Mouse (Mus musculus): Measurements from ENCODE around the gene Fam53b. TPM values are rescaled to one million over a fixed set of nuclear protein-coding genes. Genes with fewer than 3 reads are reported as not detected.

Gene Fam53b
- polyA plus RNA-seq, 1 experiment from 2014 or later: 36.0 TPM

- Histone ChIP-seq H3K27ac (ENCODE audit: low read length) (no peak overlapping the region), H3K4me3 (ENCODE audit: low read length) (no peak overlapping the region), H3K4me2 (ENCODE audit: low read depth, low read length) (no peak overlapping the region), H3K9me3 (ENCODE audit: control insufficient read depth, low read length) (no peaks in the 10 kb centered on the region), H3K9ac (ENCODE audit: low read length) (no peak overlapping the region), H3K4me1 (replicated peaks; ENCODE audit: control insufficient read depth, insufficient read depth, low read length) (peaks cover 9% of the 10 kb centered on the region), H3K27me3 (ENCODE audit: control insufficient read depth, insufficient read depth, low read depth, low read length) (no peaks in the 10 kb centered on the region), H3K36me3 (ENCODE audit: control insufficient read depth, insufficient read depth, low read length) (no peaks in the 10 kb centered on the region)
- WGBS: 79% methylated on average over 9 of the region's 9 CpGs
- no peak for ATAC-seq (ENCODE audit: low read depth)
Measured at GRCm38 (mm10) chr7:132703515-132704309, 110.0 kb downstream of the Fam53b start.

- Histone ChIP-seq H3K9me3 (ENCODE audit: control insufficient read depth, low read length) (no peaks in the 10 kb centered on the region), H3K4me1 (replicated peaks; ENCODE audit: control insufficient read depth, insufficient read depth, low read length) (peaks cover 9% of the 10 kb centered on the region), H3K27me3 (ENCODE audit: control insufficient read depth, insufficient read depth, low read depth, low read length) (no peaks in the 10 kb centered on the region), H3K4me3 (ENCODE audit: low read length) (no peak overlapping the region), H3K27ac (ENCODE audit: low read length) (no peak overlapping the region), H3K36me3 (ENCODE audit: control insufficient read depth, insufficient read depth, low read length) (no peaks in the 10 kb centered on the region), H3K9ac (ENCODE audit: low read length) (no peak overlapping the region), H3K4me2 (ENCODE audit: low read depth, low read length) (no peak overlapping the region)
- WGBS: 65% methylated on average over 5 of the region's 5 CpGs
- ATAC-seq (ENCODE audit: low read depth): no peak
Measured at GRCm38 (mm10) chr7:132702492-132703070, 111.1 kb downstream of the Fam53b start.

- ATAC-seq (ENCODE audit: low read depth): no peak
Measured at GRCm38 (mm10) chr7:132702024-132702423, 111.7 kb downstream of the Fam53b start.

GRCm38 (mm10) chr7:132701412-132701811 lies 112.3 kb downstream of the Fam53b start:
- WGBS: 55% methylated on average over 3 of the region's 3 CpGs
- peak; percentile 65 for ATAC-seq (ENCODE audit: low read depth)
- no peaks in the 10 kb centered on the region for H3K9me3 ChIP-seq (ENCODE audit: control insufficient read depth, low read length)
- H3K9ac ChIP-seq (ENCODE audit: low read length): no peak overlapping the region
- H3K4me2 ChIP-seq (ENCODE audit: low read depth, low read length): no peak overlapping the region
- H3K27ac ChIP-seq (ENCODE audit: low read length): 0 out of 2 replicates have a peak overlapping the region, but pooled peaks have one; percentile 22
- H3K36me3 ChIP-seq (ENCODE audit: control insufficient read depth, insufficient read depth, low read length): no peaks in the 10 kb centered on the region
- no peak overlapping the region for H3K4me3 ChIP-seq (ENCODE audit: low read length)
- H3K4me1 ChIP-seq (replicated peaks; ENCODE audit: control insufficient read depth, insufficient read depth, low read length): peaks cover 9% of the 10 kb centered on the region
- H3K27me3 ChIP-seq (ENCODE audit: control insufficient read depth, insufficient read depth, low read depth, low read length): no peaks in the 10 kb centered on the region

More at GRCm38 (mm10) chr7:132702024-132702423, 111.7 kb downstream of the Fam53b start:
- H3K4me3 ChIP-seq (ENCODE audit: low read length): no peak overlapping the region
- no peaks in the 10 kb centered on the region for H3K27me3 ChIP-seq (ENCODE audit: control insufficient read depth, insufficient read depth, low read depth, low read length)
- H3K27ac ChIP-seq (ENCODE audit: low read length): no peak overlapping the region
- H3K36me3 ChIP-seq (ENCODE audit: control insufficient read depth, insufficient read depth, low read length): no peaks in the 10 kb centered on the region
- no peak overlapping the region for H3K4me2 ChIP-seq (ENCODE audit: low read depth, low read length)
- 88% methylated on average over 3 of the region's 3 CpGs for WGBS
- H3K9ac ChIP-seq (ENCODE audit: low read length): no peak overlapping the region
- no peaks in the 10 kb centered on the region for H3K9me3 ChIP-seq (ENCODE audit: control insufficient read depth, low read length)
- H3K4me1 ChIP-seq (replicated peaks; ENCODE audit: control insufficient read depth, insufficient read depth, low read length): peaks cover 9% of the 10 kb centered on the region

- Histone ChIP-seq H3K27ac (ENCODE audit: low read length) (no peak overlapping the region), H3K27me3 (ENCODE audit: control insufficient read depth, insufficient read depth, low read depth, low read length) (no peaks in the 10 kb centered on the region), H3K4me3 (ENCODE audit: low read length) (no peak overlapping the region), H3K9ac (ENCODE audit: low read length) (0 out of 2 replicates have a peak overlapping the region, but pooled peaks have one; percentile 27), H3K4me1 (replicated peaks; ENCODE audit: control insufficient read depth, insufficient read depth, low read length) (peaks cover 9% of the 10 kb centered on the region), H3K9me3 (ENCODE audit: control insufficient read depth, low read length) (no peaks in the 10 kb centered on the region), H3K36me3 (ENCODE audit: control insufficient read depth, insufficient read depth, low read length) (no peaks in the 10 kb centered on the region), H3K4me2 (ENCODE audit: low read depth, low read length) (no peak overlapping the region)
- 0 out of 2 replicates have a peak, but pooled peaks have one; percentile 27 for ATAC-seq (ENCODE audit: low read depth)
- 71% methylated on average over 4 of the region's 4 CpGs for WGBS
Measured at GRCm38 (mm10) chr7:132700107-132700506, 113.6 kb downstream of the Fam53b start.

GRCm38 (mm10) chr7:132699639-132700038 lies 114.0 kb downstream of the Fam53b start:
- H3K36me3 ChIP-seq (ENCODE audit: control insufficient read depth, insufficient read depth, low read length): no peaks in the 10 kb centered on the region
- H3K9me3 ChIP-seq (ENCODE audit: control insufficient read depth, low read length): 0 out of 2 replicates have a peak, but pooled peaks cover 2% of the 10 kb centered on the region
- no peak for ATAC-seq (ENCODE audit: low read depth)
- no peak overlapping the region for H3K4me3 ChIP-seq (ENCODE audit: low read length)
- no peaks in the 10 kb centered on the region for H3K27me3 ChIP-seq (ENCODE audit: control insufficient read depth, insufficient read depth, low read depth, low read length)
- H3K27ac ChIP-seq (ENCODE audit: low read length): no peak overlapping the region
- 0 out of 2 replicates have a peak overlapping the region, but pooled peaks have one; percentile 27 for H3K9ac ChIP-seq (ENCODE audit: low read length)
- peaks cover 9% of the 10 kb centered on the region for H3K4me1 ChIP-seq (replicated peaks; ENCODE audit: control insufficient read depth, insufficient read depth, low read length)
- no peak overlapping the region for H3K4me2 ChIP-seq (ENCODE audit: low read depth, low read length)

GRCm38 (mm10) chr7:132699165-132699564 lies 114.5 kb downstream of the Fam53b start:
- H3K4me2 ChIP-seq (ENCODE audit: low read depth, low read length): no peak overlapping the region
- H3K4me1 ChIP-seq (replicated peaks; ENCODE audit: control insufficient read depth, insufficient read depth, low read length): peaks cover 9% of the 10 kb centered on the region
- no peak for ATAC-seq (ENCODE audit: low read depth)
- no peaks in the 10 kb centered on the region for H3K36me3 ChIP-seq (ENCODE audit: control insufficient read depth, insufficient read depth, low read length)
- H3K27me3 ChIP-seq (ENCODE audit: control insufficient read depth, insufficient read depth, low read depth, low read length): no peaks in the 10 kb centered on the region
- H3K4me3 ChIP-seq (ENCODE audit: low read length): no peak overlapping the region
- WGBS: 66% methylated on average over 4 of the region's 4 CpGs
- no peak overlapping the region for H3K9ac ChIP-seq (ENCODE audit: low read length)
- H3K27ac ChIP-seq (ENCODE audit: low read length): no peak overlapping the region
- 0 out of 2 replicates have a peak, but pooled peaks cover 2% of the 10 kb centered on the region for H3K9me3 ChIP-seq (ENCODE audit: control insufficient read depth, low read length)

- WGBS: 75% methylated on average over 4 of the region's 4 CpGs
- Histone ChIP-seq H3K4me2 (ENCODE audit: low read depth, low read length) (no peak overlapping the region), H3K9ac (ENCODE audit: low read length) (no peak overlapping the region), H3K4me3 (ENCODE audit: low read length) (no peak overlapping the region), H3K9me3 (ENCODE audit: control insufficient read depth, low read length) (0 out of 2 replicates have a peak, but pooled peaks cover 2% of the 10 kb centered on the region), H3K36me3 (ENCODE audit: control insufficient read depth, insufficient read depth, low read length) (no peaks in the 10 kb centered on the region), H3K27me3 (ENCODE audit: control insufficient read depth, insufficient read depth, low read depth, low read length) (no peaks in the 10 kb centered on the region), H3K27ac (ENCODE audit: low read length) (no peak overlapping the region), H3K4me1 (replicated peaks; ENCODE audit: control insufficient read depth, insufficient read depth, low read length) (peaks cover 9% of the 10 kb centered on the region)
- no peak for ATAC-seq (ENCODE audit: low read depth)
Measured at GRCm38 (mm10) chr7:132698737-132699136, 114.9 kb downstream of the Fam53b start.

GRCm38 (mm10) chr7:132697258-132697796 lies 116.4 kb downstream of the Fam53b start:
- Histone ChIP-seq H3K27ac (ENCODE audit: low read length) (no peak overlapping the region), H3K4me1 (replicated peaks; ENCODE audit: control insufficient read depth, insufficient read depth, low read length) (peaks cover 9% of the 10 kb centered on the region), H3K9ac (ENCODE audit: low read length) (0 out of 2 replicates have a peak overlapping the region, but pooled peaks have one; percentile 3), H3K9me3 (ENCODE audit: control insufficient read depth, low read length) (0 out of 2 replicates have a peak, but pooled peaks cover 2% of the 10 kb centered on the region), H3K4me3 (ENCODE audit: low read length) (no peak overlapping the region), H3K27me3 (ENCODE audit: control insufficient read depth, insufficient read depth, low read depth, low read length) (no peaks in the 10 kb centered on the region), H3K36me3 (ENCODE audit: control insufficient read depth, insufficient read depth, low read length) (no peaks in the 10 kb centered on the region), H3K4me2 (ENCODE audit: low read depth, low read length) (no peak overlapping the region)
- ATAC-seq (ENCODE audit: low read depth): no peak; the same call in 1 of the 2 replicates
- WGBS: 66% methylated on average over 8 of the region's 8 CpGs

Measured in lung, embryonic 16.5 days (tissue).